Comparison of ENCODE assay signal across 8 mouse cellular contexts in the genomic region with DNA sequence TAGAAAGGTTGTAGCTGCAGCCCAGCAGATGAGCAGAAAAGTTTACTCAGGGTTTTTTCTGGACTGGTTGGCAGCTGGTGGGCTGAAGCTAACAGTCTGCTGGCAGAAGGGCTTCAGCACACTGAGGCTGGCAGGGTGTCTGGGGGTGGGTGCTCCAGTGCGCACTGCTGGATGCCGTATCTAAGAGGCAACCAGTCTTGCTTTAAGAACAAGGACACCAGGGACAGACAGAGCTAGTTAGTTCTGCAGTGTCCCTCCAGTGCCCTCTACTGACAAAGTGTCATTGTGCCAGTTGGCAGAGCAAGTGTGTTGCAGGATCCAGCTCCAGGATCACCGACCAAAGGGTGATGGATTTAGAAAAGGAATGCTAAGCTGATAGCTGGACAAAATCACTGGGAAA. TPM values are rescaled to one million over a fixed set of nuclear protein-coding genes. Genes with fewer than 3 reads are reported as not detected.
DNase-seq lines count a peak whose midpoint lies in the region; ATAC-seq lines count a peak whose summit lies in the region.

No protein-coding gene starts in this region.

- no peaks in the 10 kb centered on the region for H3K9me3 ChIP-seq in heart, embryonic 11.5 days (replicated peaks; ENCODE audit: control insufficient read depth, low read length)
- no peaks in the 10 kb centered on the region for H3K9me3 ChIP-seq in intestine, embryonic 14.5 days (ENCODE audit: control insufficient read depth, low read length)
- H3K9me3 ChIP-seq in midbrain, embryonic 11.5 days (ENCODE audit: control insufficient read depth, low read length) = no peaks in the 10 kb centered on the region
- no peaks in the 10 kb centered on the region for H3K9me3 ChIP-seq in stomach, embryonic 14.5 days (ENCODE audit: control insufficient read depth, low read depth, low read length)

- no peaks in the 10 kb centered on the region for H3K36me3 ChIP-seq in heart, embryonic 11.5 days (ENCODE audit: control insufficient read depth, insufficient read depth, low read length)
- no peaks in the 10 kb centered on the region for H3K36me3 ChIP-seq in intestine, embryonic 14.5 days (ENCODE audit: control insufficient read depth, insufficient read depth, low read length)
- no peaks in the 10 kb centered on the region for H3K36me3 ChIP-seq in midbrain, embryonic 11.5 days (ENCODE audit: control insufficient read depth, insufficient read depth, low read length)
- no peaks in the 10 kb centered on the region for H3K36me3 ChIP-seq in stomach, embryonic 14.5 days (ENCODE audit: control insufficient read depth, insufficient read depth, low read length)

- DNase-seq in heart, adult 18-20 months = peak; percentile 66
- DNase-seq in cerebellum, adult 11-12 months = peak; percentile 57
- DNase-seq in forelimb bud, embryonic 11.5 days (ENCODE audit: low read depth, low spot score) = peak; percentile 34
- no peak for DNase-seq in intestine, embryonic 14.5 days (ENCODE audit: low spot score)
- peak; percentile 47 to 80 for DNase-seq in left cerebral cortex, adult 9 months (ENCODE audit: low spot score in 2 of 2)
- peak; percentile 84 for DNase-seq in midbrain, embryonic 11.5 days (ENCODE audit: low spot score, missing footprints)

- H3K9ac ChIP-seq in heart, embryonic 11.5 days (ENCODE audit: low read depth, low read length) = no peak overlapping the region
- H3K9ac ChIP-seq in intestine, embryonic 14.5 days (ENCODE audit: low read length) = no peak overlapping the region
- H3K9ac ChIP-seq in midbrain, embryonic 11.5 days (ENCODE audit: low read length) = no peak overlapping the region
- no peak overlapping the region for H3K9ac ChIP-seq in stomach, embryonic 14.5 days (replicated peaks; ENCODE audit: low read depth, low read length)

- H3K4me3 ChIP-seq in heart, embryonic 11.5 days (ENCODE audit: low read depth, low read length) = no peak overlapping the region
- no peak overlapping the region for H3K4me3 ChIP-seq in intestine, embryonic 14.5 days (ENCODE audit: low read depth, low read length)
- H3K4me3 ChIP-seq in midbrain, embryonic 11.5 days (ENCODE audit: low read depth, low read length) = no peak overlapping the region
- H3K4me3 ChIP-seq in stomach, embryonic 14.5 days (ENCODE audit: low read depth, low read length) = no peak overlapping the region

- no peak for ATAC-seq in heart, embryonic 11.5 days (replicated peaks; ENCODE audit: insufficient number of reproducible peaks, low FRiP score, low TSS enrichment)
- ATAC-seq in intestine, embryonic 14.5 days (replicated peaks; ENCODE audit: low FRiP score, low TSS enrichment, low read depth) = 0 out of 2 replicates have a peak, but pooled peaks have one; percentile 55
- ATAC-seq in midbrain, embryonic 11.5 days (ENCODE audit: low FRiP score) = peak; percentile 65; the same call in 1 of the 2 replicates
- 0 out of 2 replicates have a peak, but pooled peaks have one; percentile 49 for ATAC-seq in stomach, embryonic 14.5 days (ENCODE audit: insufficient number of reproducible peaks, insufficient read depth, low FRiP score, low read depth)

- H3K27ac ChIP-seq in heart, embryonic 11.5 days (ENCODE audit: low read depth, low read length) = no peak overlapping the region
- no peak overlapping the region for H3K27ac ChIP-seq in intestine, embryonic 14.5 days (ENCODE audit: low read depth)
- no peak overlapping the region for H3K27ac ChIP-seq in midbrain, embryonic 11.5 days (ENCODE audit: low read depth, low read length)
- no peak overlapping the region for H3K27ac ChIP-seq in stomach, embryonic 14.5 days (ENCODE audit: low read length)

- H3K27me3 ChIP-seq in heart, embryonic 11.5 days (ENCODE audit: control insufficient read depth, insufficient read depth, low read length) = peaks cover 3% of the 10 kb centered on the region; the same call in 1 of the 2 replicates
- H3K27me3 ChIP-seq in intestine, embryonic 14.5 days (replicated peaks; ENCODE audit: control insufficient read depth, insufficient read depth, low read length) = no peaks in the 10 kb centered on the region
- H3K27me3 ChIP-seq in midbrain, embryonic 11.5 days (ENCODE audit: control insufficient read depth, insufficient read depth, low read length) = no peaks in the 10 kb centered on the region
- H3K27me3 ChIP-seq in stomach, embryonic 14.5 days (ENCODE audit: control insufficient read depth, insufficient read depth, low read length) = no peaks in the 10 kb centered on the region

- 8% methylated on average over 3 of the region's 3 CpGs for WGBS in heart, embryonic 11.5 days (ENCODE audit: insufficient replicate concordance)
- 14% methylated on average over 3 of the region's 3 CpGs for WGBS in intestine, embryonic 14.5 days
- WGBS in midbrain, embryonic 11.5 days = 13% methylated on average over 3 of the region's 3 CpGs
- 18% methylated on average over 3 of the region's 3 CpGs for WGBS in stomach, embryonic 14.5 days

- no peak overlapping the region for H3K4me2 ChIP-seq in heart, embryonic 11.5 days
- H3K4me2 ChIP-seq in intestine, embryonic 14.5 days (ENCODE audit: low read length) = no peak overlapping the region
- H3K4me2 ChIP-seq in midbrain, embryonic 11.5 days = no peak overlapping the region
- H3K4me2 ChIP-seq in stomach, embryonic 14.5 days (replicated peaks; ENCODE audit: low read depth, low read length) = no peak overlapping the region

- H3K4me1 ChIP-seq in heart, embryonic 11.5 days (ENCODE audit: control insufficient read depth, insufficient read depth, low read length) = no peaks in the 10 kb centered on the region
- H3K4me1 ChIP-seq in intestine, embryonic 14.5 days (replicated peaks; ENCODE audit: control insufficient read depth, insufficient read depth, low read length) = no peaks in the 10 kb centered on the region
- H3K4me1 ChIP-seq in midbrain, embryonic 11.5 days (ENCODE audit: control insufficient read depth, insufficient read depth, low read length) = no peaks in the 10 kb centered on the region
- H3K4me1 ChIP-seq in stomach, embryonic 14.5 days (ENCODE audit: control insufficient read depth, insufficient read depth, low read length) = no peaks in the 10 kb centered on the region

RNA-seq across cellular contexts. Expression of a gene that starts 11.2 kb away (rescaled TPM):
- total RNA-seq in heart, adult 18-20 months (2021) = under 1 TPM in 1 of 2 experiments, not detected in 1; 0.75 TPM
- 1.3 and 2.3 TPM in 2 replicates for polyA plus RNA-seq in heart, embryonic 11.5 days (2014; fragmentation: Nextera tagmentation; extraction: Ambion mirVana)
- 2.6 and 91.2 TPM in 2 replicates for polyA plus RNA-seq in intestine, embryonic 14.5 days (2014; fragmentation: Nextera tagmentation; extraction: Ambion mirVana)
- polyA plus RNA-seq in midbrain, embryonic 11.5 days (2014; fragmentation: Nextera tagmentation; extraction: Ambion mirVana) = 6.8 and 8.2 TPM in 2 replicates
- polyA plus RNA-seq in stomach, embryonic 14.5 days (2014; fragmentation: Nextera tagmentation; extraction: Ambion mirVana) = 8.2 and 78.1 TPM in 2 replicates

RNA-seq across cellular contexts. Expression of a gene that starts 13.1 kb away (rescaled TPM):
- 10 to 100 TPM; 17.7 to 18.9 TPM for total RNA-seq in heart, adult 18-20 months (2021)
- 10.9 and 11.4 TPM in 2 replicates for polyA plus RNA-seq in heart, embryonic 11.5 days (2014; fragmentation: Nextera tagmentation; extraction: Ambion mirVana)
- polyA plus RNA-seq in intestine, embryonic 14.5 days (2014; fragmentation: Nextera tagmentation; extraction: Ambion mirVana) = 19.6 and 21.7 TPM in 2 replicates
- polyA plus RNA-seq in midbrain, embryonic 11.5 days (2014; fragmentation: Nextera tagmentation; extraction: Ambion mirVana) = 10.3 and 11.2 TPM in 2 replicates
- polyA plus RNA-seq in stomach, embryonic 14.5 days (2014; fragmentation: Nextera tagmentation; extraction: Ambion mirVana) = 29.2 and 29.6 TPM in 2 replicates
